Mouse (Mus musculus): Measurements from ENCODE around the gene Capn2.

DNA sequence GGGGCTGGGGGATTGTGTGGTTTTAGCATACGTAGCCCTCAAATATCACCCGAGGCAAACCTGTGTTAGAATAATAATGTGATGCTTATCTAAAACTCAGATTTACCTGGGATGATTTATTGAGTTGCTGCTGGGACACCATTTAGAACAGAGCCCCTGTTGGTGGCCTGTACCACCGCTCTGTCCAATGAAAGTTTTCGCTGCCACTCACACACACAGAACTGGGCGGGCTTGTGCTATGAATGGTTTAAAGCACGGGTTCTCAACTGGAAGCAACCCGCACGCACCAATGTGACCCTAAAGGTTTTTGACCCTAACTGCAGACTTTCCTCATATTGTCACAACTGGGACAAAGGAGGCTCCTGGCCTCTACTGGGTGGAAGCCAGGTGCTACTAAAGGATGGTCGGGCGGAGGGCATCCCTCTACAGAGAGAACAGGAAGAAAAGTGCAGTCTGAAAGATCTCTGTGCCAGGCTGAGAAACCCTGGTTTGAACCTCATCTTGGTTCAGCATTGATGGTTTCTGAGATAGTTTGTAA is 804 bp upstream of the Capn2 start:
- TF ChIP-seq CTCF (IDR thresholded peaks at IDR 0.05; ENCODE audit: control insufficient read depth, insufficient read depth, low read length) (no peak), POLR2A (IDR thresholded peaks at IDR 0.05; ENCODE audit: borderline replicate concordance, control insufficient read depth, low read depth, low read length) (no peak)

Data from bone marrow, adult 2 months (tissue).